Mouse (Mus musculus) heart, adult 10 weeks (tissue): ENCODE measurements around the gene Uchl5. TPM values are rescaled to one million over a fixed set of nuclear protein-coding genes. Genes with fewer than 3 reads are reported as not detected.

Experiments used
- polyA plus RNA-seq: library from polyadenylated mRNA; stranded (reverse); fragments of 350-450 nt; fragmentation: Illumina TruSeq; extraction: RNeasy Lipid Tissue Mini Kit (QIAGEN cat#74804); gene quantifications from one replicate; pipeline ENCODE4 v1.2.3, GENCODE M21; 2014; ENCODE audit warnings: low read depth, low replicate concordance

Uchl5 gene
- polyA plus RNA-seq = 27.6 TPM

DNA sequence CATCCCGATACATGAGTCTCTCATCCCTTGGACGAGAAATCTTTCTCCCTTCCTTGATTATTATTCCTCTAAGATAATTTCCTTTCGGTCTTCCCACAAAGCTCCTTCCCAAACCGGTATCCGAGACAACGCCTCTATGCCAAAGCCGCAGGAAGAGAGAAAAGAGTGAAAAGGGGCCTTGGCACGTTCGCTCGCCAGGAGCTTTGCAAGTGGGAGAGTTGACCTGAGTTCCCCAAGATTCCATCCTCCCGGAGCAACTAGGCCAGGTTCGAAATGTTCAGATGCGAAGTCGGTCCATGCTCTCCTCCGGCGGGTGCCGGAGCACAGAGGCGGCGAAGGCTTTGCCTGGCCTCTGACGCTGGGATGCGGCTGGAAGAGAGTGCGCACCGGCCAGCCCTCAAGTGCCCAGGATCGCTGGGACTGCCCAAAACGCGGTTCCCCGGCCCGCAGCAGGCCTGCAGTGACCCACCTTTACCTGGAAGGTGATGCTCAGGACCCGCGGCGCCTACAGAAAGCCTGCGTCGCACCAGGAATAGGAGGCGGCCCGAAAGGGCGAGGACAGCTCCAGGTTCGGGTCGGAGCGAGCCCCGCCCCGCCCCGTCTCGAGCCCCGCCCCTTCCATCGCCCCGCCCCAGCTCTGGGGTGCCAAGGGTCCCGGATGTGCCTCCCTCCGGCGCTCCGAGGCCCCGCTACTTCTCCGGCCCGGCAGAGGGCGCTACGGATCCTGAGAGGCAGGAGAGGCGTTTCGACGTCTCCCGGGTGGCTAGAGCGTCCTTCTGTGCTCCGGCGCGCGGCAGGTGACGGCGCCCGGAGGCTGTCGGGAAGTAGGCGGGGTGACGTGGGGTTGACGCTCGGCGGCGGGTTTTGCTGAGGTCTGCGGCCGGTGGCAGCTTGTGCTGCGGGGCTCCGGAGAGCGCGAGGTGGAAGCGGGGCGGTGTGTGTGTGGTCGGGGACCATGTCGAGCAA lies at the start of gene Uchl5, which contains the start of gene Trove2:
Gene Uchl5 (plus strand): TSS at position 827 of the 966 bp plus-strand sequence.
Gene Trove2 (minus strand): TSS at position 623 of the 966 bp plus-strand sequence.

Other genes starting within 250 kb of the Uchl5 start
- 2.5 TPM for gene B3galt2, start 136.6 kb upstream of the Uchl5 start, polyA plus RNA-seq
- gene Cdc73, start 74.4 kb upstream of the Uchl5 start, polyA plus RNA-seq = 23.1 TPM
- 66.4 TPM for gene Glrx2, start 60.9 kb upstream of the Uchl5 start, polyA plus RNA-seq
- 7.6 TPM for gene Trove2, start 204 bp upstream of the Uchl5 start, polyA plus RNA-seq
- gene Rgs2, start 226.9 kb downstream of the Uchl5 start, polyA plus RNA-seq = 42.2 TPM